Mouse (Mus musculus) telencephalon, adult 2 months (tissue): ENCODE results near the gene Dusp3.
A peak's percentile ranks its signal among the peaks of the same experiment; 100 is the strongest.

Source experiments
- DNase-seq: peaks from one replicate; pipeline ENCODE4 v3.0.0-alpha.2; 2011; ENCODE audit warnings: low read depth, low spot score

Gene Dusp3

GRCm38 (mm10) chr11:101936421-101936820 is 50.4 kb downstream of the Dusp3 start:
- no peak for DNase-seq

DNA sequence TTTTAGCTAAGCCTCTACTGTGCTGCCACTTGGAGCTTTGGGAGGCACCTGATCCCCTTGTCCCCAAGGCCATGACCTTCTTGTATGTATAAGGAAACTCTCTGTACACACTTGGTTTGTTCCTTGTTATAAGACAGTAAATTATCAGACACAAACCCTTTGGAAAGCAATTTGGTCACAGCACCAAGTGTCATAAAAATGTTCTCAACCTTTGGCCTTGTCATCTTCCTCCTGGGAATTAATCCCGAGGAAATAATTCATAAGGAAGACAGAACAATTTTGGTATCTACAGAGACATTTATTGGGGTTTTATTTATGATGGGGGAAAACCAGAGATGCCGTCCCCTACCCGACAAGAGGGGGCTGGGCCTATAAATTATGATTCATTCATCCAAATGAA is 51.1 kb downstream of the Dusp3 start:
- DNase-seq, result no peak

- no peak for DNase-seq
These were observed 54.8 kb downstream of the Dusp3 start for GRCm38 (mm10) chr11:101931978-101932377.

DNA sequence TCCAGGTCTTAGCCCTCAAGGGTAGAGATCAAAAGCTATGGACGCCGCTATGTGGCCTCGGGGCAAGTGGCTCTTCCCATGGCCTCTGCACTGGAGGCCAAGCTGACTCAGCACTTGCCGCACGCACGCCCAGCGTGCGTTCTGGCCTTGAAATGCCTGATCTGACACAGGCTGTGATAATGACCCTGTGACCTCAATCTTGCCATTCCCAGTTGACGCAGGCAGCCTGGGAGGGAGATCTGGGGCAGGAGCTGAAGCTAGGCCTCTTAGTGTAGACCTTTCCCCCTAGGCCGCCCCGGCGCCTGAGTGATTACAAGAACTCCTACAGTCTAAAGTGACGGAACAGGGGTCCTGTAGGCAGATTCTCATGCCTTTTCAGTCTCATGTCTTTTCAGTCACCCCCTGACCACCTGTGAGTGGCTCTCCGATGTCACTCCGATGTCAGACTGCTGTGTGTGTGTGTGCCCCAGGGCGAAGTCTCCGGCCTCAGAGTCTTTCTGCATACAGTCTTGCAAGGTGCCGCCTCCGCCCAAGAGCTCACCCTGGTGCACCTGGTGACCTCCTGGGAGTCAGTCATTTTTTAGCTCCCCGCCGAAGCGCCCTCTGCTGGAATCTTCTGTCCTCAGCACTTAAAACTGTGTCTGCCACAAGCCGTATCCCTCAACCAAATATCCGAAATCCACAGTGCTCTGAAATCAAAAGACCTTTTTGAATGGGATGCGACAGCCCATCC is 58.6 kb downstream of the Dusp3 start:
- no peak for DNase-seq

DNA sequence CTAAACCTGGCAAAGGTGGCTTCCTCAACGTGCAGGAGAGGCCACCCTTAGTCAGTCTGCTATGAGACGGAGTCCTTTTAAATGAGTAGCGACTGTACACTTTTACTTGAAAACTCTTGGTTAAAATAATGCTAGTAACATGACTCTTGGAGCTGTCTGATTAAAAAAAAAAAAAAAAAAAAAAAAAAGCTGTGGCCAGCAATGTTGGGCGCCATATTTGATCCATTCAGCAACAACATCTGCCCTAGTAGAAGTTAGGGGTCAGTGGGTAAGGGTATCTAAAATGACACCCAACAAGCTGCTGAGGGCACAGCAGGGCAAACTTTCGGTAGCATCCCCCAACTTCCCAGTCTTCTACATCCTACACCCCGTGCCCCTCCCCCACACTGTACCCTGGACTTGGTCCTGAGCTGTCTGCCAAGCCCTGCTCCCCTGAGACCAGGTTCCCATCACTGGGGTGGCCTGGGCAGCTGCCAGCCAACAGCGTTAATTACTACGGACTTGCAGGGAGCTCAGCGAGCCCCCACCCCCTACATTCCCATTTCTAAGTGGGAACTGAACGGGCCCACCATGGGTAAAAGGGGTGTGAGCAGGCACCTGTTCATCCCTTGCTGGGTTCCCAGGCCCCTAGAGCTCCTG is 59.7 kb downstream of the Dusp3 start:
- no peak for DNase-seq

DNA sequence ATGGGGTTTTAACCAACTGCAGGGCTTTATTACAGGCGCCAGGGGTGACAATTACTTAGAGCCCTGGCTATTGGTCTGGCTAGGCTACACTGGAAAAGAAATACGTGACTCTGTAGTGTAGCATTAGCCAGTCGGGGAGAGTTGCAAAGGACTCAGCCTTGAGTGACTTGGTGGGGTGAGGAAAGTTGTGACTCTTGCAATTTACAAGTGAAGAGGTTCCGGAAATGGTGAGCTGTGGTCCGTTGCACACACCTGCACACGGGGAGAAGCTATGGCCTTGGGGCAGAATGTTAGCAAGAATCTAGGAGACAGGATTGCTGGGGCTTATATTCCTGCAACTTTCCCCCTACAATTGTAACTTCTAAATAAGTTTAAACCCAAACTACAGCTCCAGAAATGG is 61.2 kb downstream of the Dusp3 start:
- DNase-seq, result no peak

DNA sequence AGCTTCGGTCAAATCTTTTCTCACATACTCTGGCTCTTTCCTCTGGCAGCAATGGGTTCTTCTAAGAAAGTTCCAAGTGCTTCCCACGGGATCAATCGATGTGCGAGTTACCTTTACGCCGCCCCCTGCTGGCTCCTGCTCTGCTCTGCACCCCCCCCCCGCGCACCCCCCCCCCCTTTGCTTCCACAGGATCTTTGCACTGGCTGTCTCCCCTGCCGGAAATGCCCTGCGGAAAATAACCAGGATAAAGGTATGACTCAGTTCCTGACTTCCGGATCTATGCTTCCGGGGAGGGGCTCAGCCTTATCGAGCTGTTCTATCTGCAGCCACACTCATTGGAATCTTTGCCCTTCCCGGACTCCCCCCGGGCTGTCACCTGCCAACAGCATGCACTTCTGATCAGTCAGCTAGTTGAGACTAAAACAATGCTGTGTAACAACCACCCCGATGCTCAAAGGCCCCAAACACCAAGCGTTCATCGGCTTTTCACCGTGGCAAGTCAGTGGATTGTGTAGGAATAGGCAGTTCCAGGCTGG is 62.3 kb downstream of the Dusp3 start:
- no peak for DNase-seq

GRCm38 (mm10) chr11:101923988-101924387 is 62.8 kb downstream of the Dusp3 start:
- no peak for DNase-seq

- DNase-seq, result peak; percentile 22
These were observed 65.4 kb downstream of the Dusp3 start for GRCm38 (mm10) chr11:101921361-101921952.
